Mouse (Mus musculus) myocyte (in vitro differentiated cells): Measurements from ENCODE around the gene Fam117b. TPM values are rescaled to one million over a fixed set of nuclear protein-coding genes. Genes with fewer than 3 reads are reported as not detected.

Experiments used
- H3K27me3 ChIP-seq: one replicate; pipeline ENCODE4 v1.6.1; 2011; ENCODE audit not compliant: control insufficient read depth, insufficient read depth, insufficient read length
- H3K36me3 ChIP-seq: one replicate; pipeline ENCODE4 v1.6.1; 2011; ENCODE audit not compliant: control insufficient read depth, insufficient read depth
- H3K4me2 ChIP-seq: one replicate; pipeline ENCODE4 v1.6.1; 2011; ENCODE audit warnings: low read depth, control low read depth
- H3K4me3 ChIP-seq: one replicate; pipeline ENCODE4 v1.5.1; 2011; ENCODE audit warnings: mild to moderate bottlenecking, control low read depth, moderate library complexity
- H3K79me2 ChIP-seq: one replicate; pipeline ENCODE4 v1.6.1; 2011; ENCODE audit not compliant: control insufficient read depth, insufficient read depth
- H3ac ChIP-seq: one replicate; pipeline ENCODE4 v1.6.1; 2011; ENCODE audit not compliant: control insufficient read depth, insufficient read length
- CEBPB ChIP-seq: IDR thresholded peaks from 2 replicates; pipeline ENCODE4 v1.6.1; 2011; ENCODE audit warnings: mild to moderate bottlenecking, moderate library complexity; ENCODE audit not compliant: poor library complexity, insufficient read depth, severe bottlenecking
- E2F4 ChIP-seq: IDR thresholded peaks from one replicate; pipeline ENCODE4 v1.6.1; 2011; ENCODE audit warnings: mild to moderate bottlenecking, control low read depth, moderate library complexity; ENCODE audit not compliant: insufficient read depth
- MAX ChIP-seq: IDR thresholded peaks from one replicate; pipeline ENCODE4 v1.6.1; 2011; ENCODE audit warnings: low read depth, mild to moderate bottlenecking, control low read depth
- MYOD1 ChIP-seq, 3 experiments: IDR thresholded peaks; one replicate each; pipeline ENCODE4 v1.6.1; 2011; ENCODE audit warnings: control low read depth in 2 of 3, low read depth in 2 of 3, mild to moderate bottlenecking in 2 of 3, moderate library complexity in 1 of 3; ENCODE audit not compliant: insufficient read length in 2 of 3, control insufficient read depth in 1 of 3
- MYOG ChIP-seq, 3 experiments: IDR thresholded peaks; one replicate each; pipeline ENCODE4 v1.6.1; 2011; ENCODE audit warnings: control low read depth in 2 of 3, low read depth in 2 of 3, mild to moderate bottlenecking in 2 of 3; ENCODE audit not compliant: insufficient read length in 2 of 3, control insufficient read depth in 1 of 3, insufficient read depth in 1 of 3
- POLR2A ChIP-seq: IDR thresholded peaks from one replicate; pipeline ENCODE4 v1.6.1; 2011; ENCODE audit warnings: low read depth, mild to moderate bottlenecking, control low read depth, moderate library complexity; ENCODE audit not compliant: insufficient read length
- POLR2AphosphoS2 ChIP-seq: IDR thresholded peaks from one replicate; pipeline ENCODE4 v1.6.1; 2011; ENCODE audit warnings: low read depth, control low read depth; ENCODE audit not compliant: insufficient read length
- REST ChIP-seq: IDR thresholded peaks from one replicate; pipeline ENCODE4 v1.6.1; 2011; ENCODE audit warnings: mild to moderate bottlenecking, control low read depth, moderate library complexity; ENCODE audit not compliant: insufficient read depth, insufficient read length
- SRF ChIP-seq: IDR thresholded peaks from one replicate; pipeline ENCODE4 v1.6.1; 2011; ENCODE audit warnings: low read depth; ENCODE audit not compliant: control insufficient read depth, insufficient read length
- TCF12 ChIP-seq: IDR thresholded peaks from one replicate; pipeline ENCODE4 v1.6.1; 2011; ENCODE audit warnings: mild to moderate bottlenecking, control low read depth; ENCODE audit not compliant: poor library complexity, insufficient read depth, severe bottlenecking
- TCF3 ChIP-seq: IDR thresholded peaks from one replicate; pipeline ENCODE4 v1.6.1; 2011; ENCODE audit warnings: low read depth, control low read depth; ENCODE audit not compliant: insufficient read length
- USF1 ChIP-seq: IDR thresholded peaks from one replicate; pipeline ENCODE4 v1.6.1; 2011; ENCODE audit warnings: low read depth, mild to moderate bottlenecking, control low read depth, moderate library complexity
- polyA plus RNA-seq: library from polyadenylated mRNA; unstranded; fragments of >200 nt; fragmentation: generic; extraction: Trizol; gene quantifications from one replicate; pipeline ENCODE4 v1.2.1, GENCODE M21; 2012; ENCODE audit warnings: missing spikeins

The Fam117b gene
- polyA plus RNA-seq, 1 experiment, result 4.3 TPM

- no peak overlapping the region for H3ac ChIP-seq
- no peaks in the 10 kb centered on the region for H3K27me3 ChIP-seq
- H3K79me2 ChIP-seq, result peaks cover 25% of the 10 kb centered on the region
- TF ChIP-seq POLR2AphosphoS2 (no peak), USF1 (no peak), MYOD1 (IDR thresholded peaks at IDR 0.05; ENCODE audit: control insufficient read depth in 1 of 3, insufficient read length in 2 of 3, low read depth in 2 of 3) (no peak), REST (no peak), CEBPB (no peak), E2F4 (no peak), POLR2A (no peak), SRF (no peak), TCF12 (no peak), MAX (no peak), TCF3 (no peak), MYOG (IDR thresholded peaks at IDR 0.05; ENCODE audit: control insufficient read depth in 1 of 3, insufficient read depth in 1 of 3, insufficient read length in 2 of 3, low read depth in 2 of 3) (no peak)
- no peak overlapping the region for H3K4me2 ChIP-seq
- no peak overlapping the region for H3K4me3 ChIP-seq
- no peaks in the 10 kb centered on the region for H3K36me3 ChIP-seq
Measured at GRCm38 (mm10) chr1:59947509-59947908, 34.7 kb downstream of the Fam117b start.

DNA sequence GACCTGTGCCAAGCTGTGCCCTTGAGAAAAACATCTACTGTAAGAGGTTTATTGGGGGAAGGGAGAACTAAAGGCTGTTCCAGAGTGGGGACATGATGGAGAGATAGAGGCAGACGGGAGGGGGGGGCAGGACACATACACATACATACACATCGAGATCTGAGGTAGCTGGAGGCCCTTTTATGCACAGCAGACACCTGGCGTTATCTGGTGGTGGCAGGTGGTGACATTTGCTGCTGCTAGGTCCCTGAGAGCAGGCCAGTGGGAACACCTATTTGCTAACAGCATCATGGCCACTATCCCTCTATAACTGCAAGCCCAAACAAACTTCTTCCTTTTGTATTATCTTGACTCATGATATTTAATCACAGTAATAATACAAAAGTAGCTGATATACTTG, 44.4 kb downstream of the Fam117b start:
- H3K36me3 ChIP-seq, result peaks cover 33% of the 10 kb centered on the region
- H3K79me2 ChIP-seq, result no peaks in the 10 kb centered on the region
- H3K27me3 ChIP-seq, result no peaks in the 10 kb centered on the region
- H3K4me3 ChIP-seq, result no peak overlapping the region
- no peak overlapping the region for H3ac ChIP-seq
- no peak overlapping the region for H3K4me2 ChIP-seq
- TF ChIP-seq USF1 (no peak), MAX (no peak), MYOG (IDR thresholded peaks at IDR 0.05; ENCODE audit: control insufficient read depth in 1 of 3, insufficient read depth in 1 of 3, insufficient read length in 2 of 3, low read depth in 2 of 3) (no peak), TCF12 (no peak), TCF3 (no peak)

DNA sequence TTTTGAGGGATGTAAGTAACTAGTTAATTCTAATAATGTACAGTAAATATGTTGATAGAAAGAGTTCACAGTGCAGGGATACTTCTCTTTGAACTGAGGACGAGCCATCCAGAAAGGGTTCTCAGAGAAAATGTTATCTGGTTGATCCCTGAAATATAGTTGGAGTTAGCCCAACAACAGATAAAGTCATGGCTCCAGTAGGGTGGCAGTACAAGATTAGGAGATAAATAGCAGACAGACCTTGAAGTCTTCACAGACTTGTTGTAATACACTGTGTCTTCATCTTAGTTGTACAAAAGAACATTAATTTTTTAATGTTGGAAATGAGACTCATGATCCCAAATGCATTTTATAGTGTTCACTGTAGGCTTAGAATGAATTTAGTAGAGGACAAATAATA, 47.1 kb downstream of the Fam117b start:
- H3K4me2 ChIP-seq, result no peak overlapping the region
- peaks cover 31% of the 10 kb centered on the region for H3K36me3 ChIP-seq
- no peak overlapping the region for H3ac ChIP-seq
- no peak overlapping the region for H3K4me3 ChIP-seq
- no peaks in the 10 kb centered on the region for H3K27me3 ChIP-seq
- no peaks in the 10 kb centered on the region for H3K79me2 ChIP-seq
- TF ChIP-seq CEBPB, result no peak
- no peak for TF ChIP-seq SRF
- no peak for TF ChIP-seq USF1
- TF ChIP-seq MYOG (IDR thresholded peaks at IDR 0.05; ENCODE audit: control insufficient read depth in 1 of 3, insufficient read depth in 1 of 3, insufficient read length in 2 of 3, low read depth in 2 of 3), result no peak
- no peak for TF ChIP-seq POLR2A
- TF ChIP-seq MYOD1 (IDR thresholded peaks at IDR 0.05; ENCODE audit: control insufficient read depth in 1 of 3, insufficient read length in 2 of 3, low read depth in 2 of 3), result no peak
- no peak for TF ChIP-seq TCF12
- TF ChIP-seq E2F4, result no peak
- no peak for TF ChIP-seq REST
- no peak for TF ChIP-seq TCF3
- no peak for TF ChIP-seq POLR2AphosphoS2
- no peak for TF ChIP-seq MAX

DNA sequence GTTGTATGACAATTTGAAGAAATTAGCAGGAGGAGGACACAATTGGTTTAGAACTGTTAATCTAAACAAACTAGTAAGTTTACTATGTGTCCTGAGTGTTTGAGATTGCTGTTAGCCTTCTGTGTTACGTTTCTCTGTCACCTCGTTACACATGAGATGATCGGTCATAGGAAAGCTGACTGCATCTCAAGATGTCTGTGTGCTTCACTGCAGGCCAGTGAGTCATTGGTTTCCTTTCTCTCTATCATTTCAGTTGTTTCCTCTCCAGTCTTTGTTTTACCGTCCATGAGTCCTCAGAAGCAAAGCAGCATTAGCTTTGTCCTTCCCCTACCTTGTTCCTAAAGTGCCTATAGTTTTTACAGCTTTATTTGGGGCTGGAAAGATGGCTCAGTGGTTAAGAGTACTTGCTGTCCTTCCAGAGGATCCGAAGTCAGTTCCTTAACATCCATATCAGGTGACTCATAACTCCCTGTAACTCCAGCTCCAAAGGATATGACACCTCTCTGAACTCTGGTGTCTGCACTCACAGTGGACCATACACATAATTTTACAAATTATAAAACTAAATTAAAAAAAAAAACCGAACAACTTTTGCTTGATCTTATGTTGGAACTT, 53.5 kb downstream of the Fam117b start:
- TF ChIP-seq POLR2A (no peak), MYOD1 (IDR thresholded peaks at IDR 0.05; ENCODE audit: control insufficient read depth in 1 of 3, insufficient read length in 2 of 3, low read depth in 2 of 3) (no peak), POLR2AphosphoS2 (no peak), TCF12 (no peak), TCF3 (no peak), CEBPB (no peak)
- Histone ChIP-seq H3K27me3 (no peaks in the 10 kb centered on the region), H3ac (no peak overlapping the region), H3K4me3 (no peak overlapping the region), H3K4me2 (peak overlapping the region; percentile 15), H3K79me2 (no peaks in the 10 kb centered on the region), H3K36me3 (peaks cover 8% of the 10 kb centered on the region)

GRCm38 (mm10) chr1:59967291-59967690, 54.5 kb downstream of the Fam117b start:
- H3K27me3 ChIP-seq, result no peaks in the 10 kb centered on the region
- H3K79me2 ChIP-seq, result no peaks in the 10 kb centered on the region
- H3K4me3 ChIP-seq, result no peak overlapping the region
- no peak overlapping the region for H3K4me2 ChIP-seq
- H3K36me3 ChIP-seq, result peaks cover 8% of the 10 kb centered on the region
- TF ChIP-seq POLR2AphosphoS2 (no peak), MYOG (IDR thresholded peaks at IDR 0.05; ENCODE audit: control insufficient read depth in 1 of 3, insufficient read depth in 1 of 3, insufficient read length in 2 of 3, low read depth in 2 of 3) (no peak)
- H3ac ChIP-seq, result no peak overlapping the region
